Mouse (Mus musculus): Measurements from ENCODE around the gene Tom1l2.

DNA sequence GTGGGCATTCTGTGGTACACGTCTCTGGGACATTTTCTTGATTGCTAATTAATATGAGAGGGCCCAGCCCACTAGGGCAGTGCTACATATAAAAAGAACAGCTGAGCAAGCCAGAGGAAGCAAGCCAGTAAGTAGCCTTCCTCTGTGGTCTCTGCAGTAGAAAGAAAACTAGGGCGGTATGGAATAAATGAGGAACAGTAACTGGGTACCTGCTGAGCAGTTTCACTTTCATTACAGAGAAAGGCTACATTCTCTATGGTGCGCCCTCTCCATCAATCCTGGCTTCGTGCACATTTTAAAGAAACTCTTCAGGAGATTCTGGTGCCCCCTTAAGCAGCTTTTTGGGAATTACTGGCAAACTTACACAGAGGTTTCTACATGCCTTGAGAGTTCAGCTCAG, 47.1 kb downstream of the Tom1l2 start:
- TF ChIP-seq CTCF (IDR thresholded peaks at IDR 0.05; ENCODE audit: low read depth) = 0 out of 2 replicates have a peak, but pooled peaks have one; percentile 10
- TF ChIP-seq EP300 (IDR thresholded peaks at IDR 0.05; ENCODE audit: low read depth) = no peak
